Mouse (Mus musculus) midbrain, embryonic 16.5 days (tissue): Measurements from ENCODE around the gene Dennd5b. TPM values are rescaled to one million over a fixed set of nuclear protein-coding genes. Genes with fewer than 3 reads are reported as not detected.

Source experiments
- ATAC-seq: fragments of 200-750 bp; cut with Nextera tagmentation; 2 replicates; pipeline ENCODE4 v1.8.0; 2017; ENCODE audit warnings: moderate TSS enrichment
- H3K27ac ChIP-seq: fragments of 300-500 bp; sonication (generic); 2 replicates; pipeline ENCODE4 v1.5.1; 2014; ENCODE audit warnings: mild to moderate bottlenecking, low read length, mixed read lengths
- H3K27me3 ChIP-seq: fragments of 300-500 bp; sonication (generic); 2 replicates; pipeline ENCODE4 v1.6.1; 2014; ENCODE audit warnings: low read depth, low read length, mixed read lengths; ENCODE audit not compliant: control insufficient read depth, insufficient read depth
- H3K36me3 ChIP-seq: fragments of 300-500 bp; sonication (generic); 2 replicates; pipeline ENCODE4 v1.6.1; 2014; ENCODE audit warnings: mild to moderate bottlenecking, low read length, moderate library complexity, mixed read lengths; ENCODE audit not compliant: control insufficient read depth, insufficient read depth
- H3K4me1 ChIP-seq: fragments of 300-500 bp; sonication (generic); 2 replicates; pipeline ENCODE4 v1.6.1; 2014; ENCODE audit warnings: mild to moderate bottlenecking, low read length, mixed read lengths; ENCODE audit not compliant: control insufficient read depth, insufficient read depth
- H3K4me2 ChIP-seq: fragments of 300-500 bp; sonication (generic); 2 replicates; pipeline ENCODE4 v1.6.1; 2014; ENCODE audit warnings: mild to moderate bottlenecking, low read length, mixed read lengths
- H3K4me3 ChIP-seq: fragments of 300-500 bp; sonication (generic); 2 replicates; pipeline ENCODE4 v1.5.1; 2014; ENCODE audit warnings: low read depth, mild to moderate bottlenecking, low read length, moderate library complexity, mixed read lengths
- H3K9ac ChIP-seq: fragments of 300-500 bp; sonication (generic); 2 replicates; pipeline ENCODE4 v1.6.1; 2014; ENCODE audit warnings: low read depth, low read length, mixed read lengths
- H3K9me3 ChIP-seq: fragments of 300-500 bp; sonication (generic); replicated peaks from 2 replicates; pipeline ENCODE4 v1.6.1; 2014; ENCODE audit warnings: mild to moderate bottlenecking, low read length, mixed read lengths; ENCODE audit not compliant: control insufficient read depth, poor library complexity, severe bottlenecking
- WGBS: fragments of 180-500 bp; shearing (Covaris S2); extraction: QIAGEN DNeasy Blood & Tissue Kit; methylation state at CpG from one replicate; pipeline ENCODE4 v1.1.7; 2014; 5-methylcytosine and 5-hydroxymethylcytosine counted together
- polyA plus RNA-seq: library from polyadenylated mRNA; unstranded; fragments of >200 nt; fragmentation: Nextera tagmentation; extraction: Ambion mirVana; gene quantifications from 2 replicates; pipeline ENCODE4 v1.2.1, GENCODE M21; 2015

The Dennd5b gene
- polyA plus RNA-seq, 1 experiment from 2014 or later: 15.1 TPM

DNA sequence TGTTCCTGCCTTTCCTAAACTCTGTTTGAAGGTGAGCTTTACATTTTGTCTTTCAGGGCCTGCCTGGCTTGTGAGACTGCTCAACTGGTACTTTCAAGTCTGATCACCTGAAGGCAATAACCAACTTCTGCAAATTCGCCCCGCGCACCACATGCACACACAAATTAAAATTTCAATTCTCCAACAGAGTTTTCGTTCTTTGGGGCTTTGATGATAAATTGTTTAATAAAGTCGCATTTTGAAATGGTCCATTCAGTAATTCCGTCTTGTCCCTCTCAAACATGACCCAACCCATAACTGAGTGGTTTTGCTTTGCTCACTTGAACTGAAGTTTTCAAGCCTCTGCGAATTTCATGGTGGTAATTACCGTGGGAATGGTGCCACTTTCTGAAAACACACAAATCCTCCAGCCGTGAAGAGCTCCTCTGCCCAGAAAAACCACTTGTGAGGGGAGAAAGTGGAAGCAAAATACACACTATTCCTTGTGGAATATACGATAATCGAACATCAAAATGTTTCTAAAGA is 154.5 kb downstream of the Dennd5b start:
- Histone ChIP-seq H3K36me3 (no peaks in the 10 kb centered on the region), H3K4me2 (peak overlapping the region; percentile 89), H3K27ac (peak overlapping the region; percentile 77), H3K27me3 (no peaks in the 10 kb centered on the region), H3K9ac (peak overlapping the region; percentile 47), H3K4me3 (peak overlapping the region; percentile 83), H3K9me3 (no peaks in the 10 kb centered on the region), H3K4me1 (no peaks in the 10 kb centered on the region; the same call in 1 of the 2 replicates)
- peak; percentile 12 for ATAC-seq
- 30% methylated on average over 11 of the region's 11 CpGs for WGBS

DNA sequence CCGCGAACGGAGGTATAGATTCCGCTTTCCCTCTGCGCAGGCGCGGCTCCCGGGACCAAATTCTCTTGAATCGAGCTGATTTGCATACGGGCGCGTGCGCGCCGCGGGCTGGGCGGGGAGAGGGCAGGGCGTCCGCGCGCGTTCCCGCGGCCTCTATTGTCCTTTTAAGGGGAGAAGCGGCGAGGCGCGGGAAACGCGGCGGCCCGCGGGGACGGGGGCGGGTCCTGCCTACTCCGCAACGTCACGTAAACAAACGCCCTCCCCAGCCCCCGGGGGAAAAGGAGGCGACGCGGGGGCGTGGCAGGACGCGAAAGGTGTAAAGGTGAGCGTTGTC is 155.1 kb downstream of the Dennd5b start, which contains the start of gene Sinhcaf:
Sinhcaf (minus strand) TSS at position 59 of the 334 bp plus-strand sequence.
- under 1% methylated on average over 45 of the region's 47 CpGs for WGBS
- Histone ChIP-seq H3K4me1 (no peaks in the 10 kb centered on the region; the same call in 1 of the 2 replicates), H3K27me3 (no peaks in the 10 kb centered on the region), H3K9ac (peak within 1 kb of the TSS; percentile 82), H3K4me2 (peak within 1 kb of the TSS; percentile 89), H3K9me3 (no peaks in the 10 kb centered on the region), H3K27ac (peak within 1 kb of the TSS; percentile 77), H3K4me3 (peak within 1 kb of the TSS; percentile 83), H3K36me3 (no peaks in the 10 kb centered on the region)
- ATAC-seq: peak; percentile 87

DNA sequence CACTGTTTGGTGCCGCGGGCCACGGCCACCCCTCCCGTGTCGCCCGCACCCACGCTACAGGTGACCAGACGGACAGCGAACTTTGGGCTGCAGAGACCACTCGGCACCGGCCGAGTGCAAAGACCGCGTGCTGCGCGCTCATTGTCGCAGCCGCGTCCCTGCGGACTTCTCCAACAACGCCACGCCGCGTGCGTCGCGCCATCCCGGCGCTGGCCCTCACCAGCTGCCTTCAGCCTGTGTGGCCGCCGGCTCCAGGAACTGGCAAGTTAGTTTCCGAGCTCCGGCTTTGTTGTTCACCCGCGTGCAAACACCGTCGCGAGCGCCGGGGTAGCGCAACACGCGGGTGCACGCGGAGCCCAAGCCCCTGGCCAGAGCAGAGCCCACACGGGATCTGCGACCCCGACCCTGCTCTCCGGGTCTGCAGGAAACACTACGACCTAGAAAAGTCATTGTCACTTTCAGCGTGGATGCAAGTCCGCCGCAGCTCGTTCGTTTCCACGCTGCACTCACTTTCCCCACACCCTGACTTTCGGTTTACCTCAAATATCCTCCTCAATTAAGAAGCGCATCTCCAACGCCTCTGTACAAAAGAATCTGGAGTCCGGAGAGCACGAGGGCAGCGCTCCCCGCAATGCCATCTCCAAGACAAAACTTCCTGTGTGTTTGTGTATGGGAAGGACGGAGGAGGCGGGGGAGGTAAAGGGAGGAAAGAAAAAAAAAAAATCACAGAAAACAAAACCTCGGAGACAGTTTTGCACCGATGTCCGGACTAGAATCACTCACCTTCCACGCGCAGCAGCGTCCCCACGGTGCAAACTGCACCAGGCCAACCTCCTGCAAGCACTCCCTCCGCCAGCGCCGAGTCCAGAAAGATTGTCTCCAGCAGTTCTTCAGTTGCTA is 155.7 kb downstream of the Dennd5b start:
- under 1% methylated on average over 72 of the region's 75 CpGs for WGBS
- peak; percentile 50 for ATAC-seq
- H3K4me1 ChIP-seq: no peaks in the 10 kb centered on the region; the same call in 1 of the 2 replicates
- peak overlapping the region; percentile 77 for H3K27ac ChIP-seq
- H3K4me2 ChIP-seq: peak overlapping the region; percentile 89
- H3K27me3 ChIP-seq: no peaks in the 10 kb centered on the region
- H3K9ac ChIP-seq: peak overlapping the region; percentile 82
- H3K9me3 ChIP-seq: no peaks in the 10 kb centered on the region
- peak overlapping the region; percentile 83 for H3K4me3 ChIP-seq
- H3K36me3 ChIP-seq: no peaks in the 10 kb centered on the region

GRCm38 (mm10) chr6:148944767-148945508 is 156.5 kb downstream of the Dennd5b start:
- no peaks in the 10 kb centered on the region; the same call in 1 of the 2 replicates for H3K4me1 ChIP-seq
- peak overlapping the region; percentile 89 for H3K4me2 ChIP-seq
- no peaks in the 10 kb centered on the region for H3K9me3 ChIP-seq
- no peaks in the 10 kb centered on the region for H3K36me3 ChIP-seq
- WGBS: under 1% methylated on average over 91 of the region's 92 CpGs
- no peaks in the 10 kb centered on the region for H3K27me3 ChIP-seq
- H3K9ac ChIP-seq: peak overlapping the region; percentile 82
- peak; percentile 61 for ATAC-seq
- peak overlapping the region; percentile 83 for H3K4me3 ChIP-seq
- peak overlapping the region; percentile 77 for H3K27ac ChIP-seq

GRCm38 (mm10) chr6:148944344-148944766 is 157.1 kb downstream of the Dennd5b start:
- H3K27ac ChIP-seq: peak overlapping the region; percentile 77
- H3K4me3 ChIP-seq: peak overlapping the region; percentile 83
- H3K36me3 ChIP-seq: no peaks in the 10 kb centered on the region
- no peaks in the 10 kb centered on the region for H3K27me3 ChIP-seq
- 0% methylated on average over 25 of the region's 30 CpGs for WGBS
- H3K4me2 ChIP-seq: peak overlapping the region; percentile 89
- H3K9me3 ChIP-seq: no peaks in the 10 kb centered on the region
- H3K9ac ChIP-seq: peak overlapping the region; percentile 82
- ATAC-seq: no peak; the same call in 1 of the 2 replicates
- no peaks in the 10 kb centered on the region; the same call in 1 of the 2 replicates for H3K4me1 ChIP-seq

DNA sequence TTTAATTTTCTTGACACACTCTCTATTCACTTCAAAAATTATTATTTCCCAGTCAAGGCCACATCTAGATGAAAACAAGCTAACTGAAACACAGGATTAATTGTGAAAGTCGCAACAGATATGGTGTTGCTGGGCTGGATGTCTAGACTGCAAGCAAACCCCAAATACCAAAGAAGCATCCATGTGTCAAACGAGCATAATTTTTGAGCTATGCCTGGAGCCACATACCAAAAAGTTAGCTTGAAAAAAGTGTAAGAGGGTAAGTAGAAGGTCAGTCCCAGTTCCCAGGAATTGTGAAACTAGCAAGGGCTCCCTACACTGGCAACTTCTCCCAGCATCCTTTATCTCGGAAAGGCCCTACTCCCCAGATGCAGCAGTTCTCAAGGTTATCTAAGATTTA is 157.8 kb downstream of the Dennd5b start:
- H3K27ac ChIP-seq: no peak overlapping the region
- no peak for ATAC-seq
- peak overlapping the region; percentile 89 for H3K4me2 ChIP-seq
- H3K36me3 ChIP-seq: no peaks in the 10 kb centered on the region
- 8% methylated on average over 3 of the region's 3 CpGs for WGBS
- no peak overlapping the region for H3K9ac ChIP-seq
- no peaks in the 10 kb centered on the region for H3K27me3 ChIP-seq
- peak overlapping the region; percentile 83; the same call in 1 of the 2 replicates for H3K4me3 ChIP-seq
- H3K9me3 ChIP-seq: no peaks in the 10 kb centered on the region
- H3K4me1 ChIP-seq: no peaks in the 10 kb centered on the region; the same call in 1 of the 2 replicates

GRCm38 (mm10) chr6:148942406-148942805 is 159.1 kb downstream of the Dennd5b start:
- H3K4me2 ChIP-seq: no peak overlapping the region

DNA sequence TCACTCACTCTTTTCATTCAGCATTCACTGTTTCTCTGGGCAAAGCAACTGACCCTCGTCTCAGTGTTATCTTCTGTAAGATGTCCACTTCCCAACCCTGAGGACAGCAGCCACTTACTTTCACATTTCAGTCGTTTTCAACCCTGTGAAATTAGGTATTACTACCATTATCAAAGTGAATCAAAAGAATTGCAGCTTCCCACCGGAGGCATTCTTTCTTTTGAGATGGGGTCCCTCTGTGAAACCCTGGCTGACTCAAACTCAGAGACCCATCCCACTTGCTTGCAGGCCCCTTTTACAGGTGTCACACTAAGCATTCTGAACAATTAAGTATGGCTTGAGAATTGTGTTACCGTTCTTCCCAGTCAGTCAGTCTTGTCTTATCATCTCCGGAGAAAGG is 159.6 kb downstream of the Dennd5b start:
- Histone ChIP-seq H3K9ac (no peak overlapping the region), H3K9me3 (no peaks in the 10 kb centered on the region), H3K4me2 (no peak overlapping the region), H3K27me3 (no peaks in the 10 kb centered on the region), H3K4me1 (no peaks in the 10 kb centered on the region; the same call in 1 of the 2 replicates), H3K36me3 (no peaks in the 10 kb centered on the region), H3K4me3 (no peak overlapping the region), H3K27ac (no peak overlapping the region)
- ATAC-seq: no peak
- WGBS: 44% methylated on average over 5 of the region's 5 CpGs

More at GRCm38 (mm10) chr6:148942406-148942805, 159.1 kb downstream of the Dennd5b start:
- H3K4me1 ChIP-seq: no peaks in the 10 kb centered on the region; the same call in 1 of the 2 replicates
- no peak for ATAC-seq
- no peak overlapping the region for H3K9ac ChIP-seq
- H3K27ac ChIP-seq: no peak overlapping the region
- WGBS: 68% methylated on average over 4 of the region's 4 CpGs
- H3K4me3 ChIP-seq: no peak overlapping the region
- no peaks in the 10 kb centered on the region for H3K9me3 ChIP-seq
- H3K27me3 ChIP-seq: no peaks in the 10 kb centered on the region
- H3K36me3 ChIP-seq: no peaks in the 10 kb centered on the region
